In genomic region chr9:108136930-108137462, GRCm38 (mm10) we compare ENCODE assay signal across 8 mouse cellular contexts. TPM values are rescaled to one million over a fixed set of nuclear protein-coding genes. Genes with fewer than 3 reads are reported as not detected.
DNase-seq lines count a peak whose midpoint lies in the region; ATAC-seq and TF ChIP-seq lines count a peak whose summit lies in the region.

No protein-coding gene starts in this region.

- WGBS in heart, adult 2 months: 34% methylated on average over 6 of the region's 6 CpGs
- 56% methylated on average over 6 of the region's 6 CpGs for WGBS in heart, embryonic 14.5 days
- WGBS in limb, embryonic 15.5 days: 38% methylated on average over 6 of the region's 6 CpGs
- WGBS in forebrain, embryonic 11.5 days: 93% methylated on average over 6 of the region's 6 CpGs

- no peaks in the 10 kb centered on the region for H3K4me1 ChIP-seq in heart, adult 2 months (ENCODE audit: control insufficient read depth, insufficient read depth, low read length)
- H3K4me1 ChIP-seq in heart, embryonic 14.5 days (ENCODE audit: control insufficient read depth in 2 of 2, insufficient read depth in 2 of 2, low read length in 2 of 2): peaks cover 9 to 12% of the 10 kb centered on the region in 2 experiments; a peak in 2 of 4 replicates
- peaks cover 21% of the 10 kb centered on the region for H3K4me1 ChIP-seq in limb, embryonic 15.5 days
- no peaks in the 10 kb centered on the region for H3K4me1 ChIP-seq in forebrain, embryonic 11.5 days (replicated peaks; ENCODE audit: control insufficient read depth, insufficient read depth, low read length)

- DNase-seq in heart, adult 8-10 months (ENCODE audit: low spot score): peak; percentile 21
- DNase-seq in heart, adult 2 months: no peak
- peak; percentile 94 for DNase-seq in cerebellum, adult 9-10 months
- DNase-seq in gastrocnemius, postnatal 25 days: no peak
- no peak for DNase-seq in spleen, adult 12 weeks (ENCODE audit: low spot score)
- DNase-seq in forebrain, embryonic 11.5 days (ENCODE audit: low spot score): no peak

- ATAC-seq in heart, embryonic 14.5 days (ENCODE audit: insufficient number of reproducible peaks, insufficient read depth, low FRiP score, low read depth): peak; percentile 33; the same call in 1 of the 2 replicates
- peak; percentile 66; the same call in 1 of the 2 replicates for ATAC-seq in limb, embryonic 15.5 days (ENCODE audit: insufficient number of reproducible peaks, low FRiP score, low TSS enrichment, low read depth)
- ATAC-seq in forebrain, embryonic 11.5 days (replicated peaks; ENCODE audit: low FRiP score): no peak

- H3K79me2 ChIP-seq in heart, adult 2 months (replicated peaks; ENCODE audit: control insufficient read depth, insufficient read depth, low read length): no peaks in the 10 kb centered on the region

- no peak overlapping the region for H3K4me3 ChIP-seq in heart, adult 2 months
- H3K4me3 ChIP-seq in heart, embryonic 14.5 days (ENCODE audit: control insufficient read depth in 1 of 2, insufficient read depth in 1 of 2, low read depth in 1 of 2, low read length in 2 of 2): no peak overlapping the region
- H3K4me3 ChIP-seq in limb, embryonic 15.5 days: no peak overlapping the region
- no peak overlapping the region for H3K4me3 ChIP-seq in forebrain, embryonic 11.5 days (ENCODE audit: low read depth, low read length)

- H3K36me3 ChIP-seq in heart, adult 2 months (ENCODE audit: control insufficient read depth, insufficient read depth, low read length): no peaks in the 10 kb centered on the region
- no peaks in the 10 kb centered on the region for H3K36me3 ChIP-seq in heart, embryonic 14.5 days (ENCODE audit: control insufficient read depth, insufficient read depth, low read length)
- H3K36me3 ChIP-seq in limb, embryonic 15.5 days: no peaks in the 10 kb centered on the region
- no peaks in the 10 kb centered on the region for H3K36me3 ChIP-seq in forebrain, embryonic 11.5 days (ENCODE audit: control insufficient read depth, insufficient read depth, low read length)

- intact Hi-C loops in heart, adult 2 months (cut with DNase I): loop anchor here (1.0 to 5.0 kb wide), 3 partner anchors 42 to 145 kb away; no protein-coding TSS in a partner anchor

- H3K4me2 ChIP-seq in heart, embryonic 14.5 days (ENCODE audit: low read length): peak overlapping the region; percentile 42
- peak overlapping the region; percentile 36 for H3K4me2 ChIP-seq in limb, embryonic 15.5 days
- H3K4me2 ChIP-seq in forebrain, embryonic 11.5 days (ENCODE audit: low read depth, low read length, severe bottlenecking): no peak overlapping the region

- TF ChIP-seq CTCF in heart, adult 2 months (IDR thresholded peaks at IDR 0.05): no peak

- no peak overlapping the region for H3K27ac ChIP-seq in heart, adult 2 months
- H3K27ac ChIP-seq in heart, embryonic 14.5 days (replicated peaks in 1 of 2; ENCODE audit: control insufficient read depth in 1 of 2, insufficient read depth in 1 of 2, low read depth in 2 of 2, low read length in 2 of 2): no peak overlapping the region
- H3K27ac ChIP-seq in limb, embryonic 15.5 days: peak overlapping the region; percentile 84
- no peak overlapping the region for H3K27ac ChIP-seq in forebrain, embryonic 11.5 days (ENCODE audit: low read depth, low read length)

- no peak for TF ChIP-seq EP300 in heart, adult 2 months (IDR thresholded peaks at IDR 0.05; ENCODE audit: insufficient read depth, low read depth, low read length)

- H3K9me3 ChIP-seq in heart, embryonic 14.5 days (ENCODE audit: control insufficient read depth, low read length): no peaks in the 10 kb centered on the region
- H3K9me3 ChIP-seq in limb, embryonic 15.5 days: no peaks in the 10 kb centered on the region
- H3K9me3 ChIP-seq in forebrain, embryonic 11.5 days (ENCODE audit: control insufficient read depth, low read length): no peaks in the 10 kb centered on the region

- H3K27me3 ChIP-seq in heart, adult 2 months (ENCODE audit: control insufficient read depth, insufficient read depth, low read length): no peaks in the 10 kb centered on the region
- H3K27me3 ChIP-seq in heart, embryonic 14.5 days (ENCODE audit: control insufficient read depth, insufficient read depth, low read length): no peaks in the 10 kb centered on the region
- H3K27me3 ChIP-seq in limb, embryonic 15.5 days: no peaks in the 10 kb centered on the region
- no peaks in the 10 kb centered on the region for H3K27me3 ChIP-seq in forebrain, embryonic 11.5 days (ENCODE audit: control insufficient read depth, insufficient read depth, low read length)

- no peak for TF ChIP-seq POLR2A in heart, adult 2 months (IDR thresholded peaks at IDR 0.05; ENCODE audit: insufficient read depth, low read depth, low read length)

- no peak overlapping the region for H3K9ac ChIP-seq in heart, adult 2 months (ENCODE audit: low read depth, low read length)
- H3K9ac ChIP-seq in heart, embryonic 14.5 days (ENCODE audit: low read length): no peak overlapping the region
- H3K9ac ChIP-seq in limb, embryonic 15.5 days: no peak overlapping the region
- no peak overlapping the region for H3K9ac ChIP-seq in forebrain, embryonic 11.5 days (ENCODE audit: low read length)

RNA-seq across cellular contexts. Expression of gene Apeh, which starts 42.6 kb away (rescaled TPM):
- 10 to 100 TPM; 38.5 to 49.0 (median 44.9) TPM for total RNA-seq in heart, adult 8-10 months (2022)
- 10 to 100 TPM; 37.6 to 39.3 TPM for total RNA-seq in heart, adult 2 months (2021)
- polyA plus RNA-seq in heart, adult 2 months (2012; rRNA removed): 58.0 and 92.7 TPM in 2 replicates
- 48.7 and 50.8 TPM in 2 replicates for polyA plus RNA-seq in heart, embryonic 14.5 days (2014; fragmentation: Nextera tagmentation; extraction: Ambion mirVana)
- 41.8 and 45.4 TPM in 2 replicates for polyA plus RNA-seq in limb, embryonic 15.5 days (2015; fragmentation: Nextera tagmentation; extraction: Ambion mirVana)
- total RNA-seq in gastrocnemius, postnatal 25 days (2021): 10 to 100 TPM; 32.9 to 34.4 TPM
- 53.3 and 61.5 TPM in 2 replicates for polyA plus RNA-seq in forebrain, embryonic 11.5 days (2014; fragmentation: Nextera tagmentation; extraction: Ambion mirVana)

RNA-seq across cellular contexts. Expression of gene Bsn, which starts 53.2 kb away (rescaled TPM):
- total RNA-seq in heart, adult 8-10 months (2022): under 1 TPM; 0.05 to 0.06 (median 0.06) TPM
- under 1 TPM; 0.03 to 0.05 TPM for total RNA-seq in heart, adult 2 months (2021)
- 0.06 and 0.10 TPM in 2 replicates for polyA plus RNA-seq in heart, adult 2 months (2012; rRNA removed)
- 0.09 and 0.16 TPM in 2 replicates for polyA plus RNA-seq in heart, embryonic 14.5 days (2014; fragmentation: Nextera tagmentation; extraction: Ambion mirVana)
- polyA plus RNA-seq in limb, embryonic 15.5 days (2015; fragmentation: Nextera tagmentation; extraction: Ambion mirVana): 0.76 and 0.82 TPM in 2 replicates
- total RNA-seq in gastrocnemius, postnatal 25 days (2021): under 1 TPM; 0.05 to 0.08 TPM
- polyA plus RNA-seq in forebrain, embryonic 11.5 days (2014; fragmentation: Nextera tagmentation; extraction: Ambion mirVana): 2.5 and 3.0 TPM in 2 replicates

RNA-seq across cellular contexts. Expression of gene Rnf123, which starts 53.9 kb away (rescaled TPM):
- 100 to 1,000 TPM; 103 to 132 (median 110) TPM for total RNA-seq in heart, adult 8-10 months (2022)
- total RNA-seq in heart, adult 2 months (2021): 10 to 100 TPM; 79.3 to 86.7 TPM
- 114 and 126 TPM in 2 replicates for polyA plus RNA-seq in heart, adult 2 months (2012; rRNA removed)
- polyA plus RNA-seq in heart, embryonic 14.5 days (2014; fragmentation: Nextera tagmentation; extraction: Ambion mirVana): 37.2 and 37.9 TPM in 2 replicates
- 25.5 and 30.4 TPM in 2 replicates for polyA plus RNA-seq in limb, embryonic 15.5 days (2015; fragmentation: Nextera tagmentation; extraction: Ambion mirVana)
- 100 to 1,000 TPM; 163 to 169 TPM for total RNA-seq in gastrocnemius, postnatal 25 days (2021)
- 34.7 and 37.0 TPM in 2 replicates for polyA plus RNA-seq in forebrain, embryonic 11.5 days (2014; fragmentation: Nextera tagmentation; extraction: Ambion mirVana)

RNA-seq across cellular contexts. Expression of gene Mst1, which starts 56.8 kb away (rescaled TPM):
- under 1 TPM in 1 of 4 experiments, not detected in 3; 0.14 TPM for total RNA-seq in heart, adult 8-10 months (2022)
- not detected for total RNA-seq in heart, adult 2 months (2021)
- 0.59 TPM in 1 of 2 replicates, not detected in the other for polyA plus RNA-seq in heart, adult 2 months (2012; rRNA removed)
- polyA plus RNA-seq in heart, embryonic 14.5 days (2014; fragmentation: Nextera tagmentation; extraction: Ambion mirVana): not detected in 2 replicates
- 2.2 and 3.5 TPM in 2 replicates for polyA plus RNA-seq in limb, embryonic 15.5 days (2015; fragmentation: Nextera tagmentation; extraction: Ambion mirVana)
- total RNA-seq in gastrocnemius, postnatal 25 days (2021): not detected
- 0.28 and 0.56 TPM in 2 replicates for polyA plus RNA-seq in forebrain, embryonic 11.5 days (2014; fragmentation: Nextera tagmentation; extraction: Ambion mirVana)

Comparison
In these comparisons a context has a peak if more than half of its experiments do, and no peak if none do; other contexts are left out.
1. DNase-seq: peak in heart, adult 8-10 months (single experiment) and cerebellum, adult 9-10 months (single experiment); none in heart, adult 2 months (0 of 2), gastrocnemius, postnatal 25 days (single experiment), spleen, adult 12 weeks (single experiment) and forebrain, embryonic 11.5 days (single experiment).